Mouse (Mus musculus): ENCODE measurements at regions not wholly inside any gene's neighbourhood (a gene's known extent, or its start where the extent isn't known, plus 50 kb on each side); places are given as distances from the start of the nearest gene placed in this dataset.

DNA sequence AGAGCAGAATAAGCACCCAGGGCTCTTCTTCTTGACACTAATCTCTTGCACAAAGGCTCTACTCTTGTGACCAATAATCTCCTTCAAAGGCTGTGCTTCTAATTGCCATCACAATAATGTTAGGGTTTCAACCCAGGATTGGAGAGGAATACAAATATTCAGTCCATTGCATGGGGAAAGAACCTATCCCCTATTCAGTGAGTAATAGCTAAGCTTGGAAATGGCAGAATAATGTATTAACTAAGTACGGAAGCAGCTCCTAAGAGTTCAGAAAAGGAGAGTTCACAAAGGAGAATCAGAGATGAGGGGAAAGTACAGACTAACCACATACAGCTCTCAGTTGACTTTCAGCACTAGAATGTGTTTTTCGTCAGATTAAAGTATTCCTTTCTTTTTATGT lies 544.3 kb downstream of the Nfib start:
- TF ChIP-seq CTCF (IDR thresholded peaks at IDR 0.05; ENCODE audit: insufficient read depth, low read depth, low read length) (no peak), POLR2A (IDR thresholded peaks at IDR 0.05; ENCODE audit: insufficient read depth, low read depth, low read length) (no peak)

All from olfactory bulb, adult 2 months (tissue).